Mouse (Mus musculus): Measurements from ENCODE around the gene Pald1. TPM values are rescaled to one million over a fixed set of nuclear protein-coding genes. Genes with fewer than 3 reads are reported as not detected.

Gene Pald1
- polyA plus RNA-seq, 1 experiment from 2014 or later: 10.0 TPM

- Histone ChIP-seq H3K4me2 (ENCODE audit: low read length) (peak overlapping the region; percentile 0; the same call in 1 of the 2 replicates), H3K9me3 (replicated peaks; ENCODE audit: control insufficient read depth, low read length) (no peaks in the 10 kb centered on the region), H3K27me3 (replicated peaks; ENCODE audit: control insufficient read depth, insufficient read depth, low read length) (no peaks in the 10 kb centered on the region), H3K4me3 (ENCODE audit: low read depth, low read length) (no peak overlapping the region), H3K9ac (ENCODE audit: low read length) (no peak overlapping the region), H3K27ac (ENCODE audit: low read depth, low read length) (no peak overlapping the region), H3K36me3 (ENCODE audit: control insufficient read depth, insufficient read depth, low read length) (no peaks in the 10 kb centered on the region), H3K4me1 (ENCODE audit: control insufficient read depth, insufficient read depth, low read length) (peaks cover 16% of the 10 kb centered on the region)
- no peak for ATAC-seq
- peak; percentile 20 for DNase-seq (ENCODE audit: low spot score)
- 9% methylated on average over 9 of the region's 9 CpGs for WGBS
These were observed 3.1 kb downstream of the Pald1 start for GRCm38 (mm10) chr10:61380186-61380585.

GRCm38 (mm10) chr10:61379340-61380040 lies 3.8 kb downstream of the Pald1 start:
- no peak overlapping the region for H3K4me3 ChIP-seq (ENCODE audit: low read depth, low read length)
- no peak overlapping the region for H3K27ac ChIP-seq (ENCODE audit: low read depth, low read length)
- H3K4me2 ChIP-seq (ENCODE audit: low read length): peak overlapping the region; percentile 0; the same call in 1 of the 2 replicates
- peaks cover 16% of the 10 kb centered on the region for H3K4me1 ChIP-seq (ENCODE audit: control insufficient read depth, insufficient read depth, low read length)
- WGBS: 89% methylated on average over 13 of the region's 13 CpGs
- H3K27me3 ChIP-seq (replicated peaks; ENCODE audit: control insufficient read depth, insufficient read depth, low read length): no peaks in the 10 kb centered on the region
- no peak for DNase-seq (ENCODE audit: low spot score)
- no peak for ATAC-seq
- no peaks in the 10 kb centered on the region for H3K36me3 ChIP-seq (ENCODE audit: control insufficient read depth, insufficient read depth, low read length)
- H3K9me3 ChIP-seq (replicated peaks; ENCODE audit: control insufficient read depth, low read length): no peaks in the 10 kb centered on the region
- H3K9ac ChIP-seq (ENCODE audit: low read length): no peak overlapping the region

DNA sequence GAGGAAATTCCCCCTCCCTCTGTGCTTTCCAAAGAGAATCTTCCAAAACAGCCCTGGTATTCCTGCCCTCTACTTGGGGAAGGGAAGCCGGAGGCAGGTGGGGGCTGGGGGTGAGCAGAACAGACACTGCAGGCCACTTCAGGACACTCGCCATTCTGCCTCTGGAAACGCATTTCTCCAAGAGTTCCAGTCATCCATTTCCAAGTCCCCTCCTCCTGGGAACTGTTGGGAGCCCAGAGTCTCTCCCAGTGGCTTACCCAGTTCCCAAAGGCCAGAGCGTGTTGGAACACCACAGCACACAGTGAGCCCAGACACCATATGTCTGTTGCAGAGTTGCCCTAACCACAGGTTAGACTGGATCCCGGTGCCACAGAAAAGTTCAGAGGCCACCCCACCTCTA lies 4.6 kb downstream of the Pald1 start:
- no peak overlapping the region for H3K4me2 ChIP-seq (ENCODE audit: low read length)
- H3K9ac ChIP-seq (ENCODE audit: low read length): no peak overlapping the region
- no peak overlapping the region for H3K27ac ChIP-seq (ENCODE audit: low read depth, low read length)
- no peak for DNase-seq (ENCODE audit: low spot score)
- H3K36me3 ChIP-seq (ENCODE audit: control insufficient read depth, insufficient read depth, low read length): no peaks in the 10 kb centered on the region
- H3K4me1 ChIP-seq (ENCODE audit: control insufficient read depth, insufficient read depth, low read length): peaks cover 12% of the 10 kb centered on the region
- no peaks in the 10 kb centered on the region for H3K27me3 ChIP-seq (replicated peaks; ENCODE audit: control insufficient read depth, insufficient read depth, low read length)
- no peaks in the 10 kb centered on the region for H3K9me3 ChIP-seq (replicated peaks; ENCODE audit: control insufficient read depth, low read length)
- H3K4me3 ChIP-seq (ENCODE audit: low read depth, low read length): no peak overlapping the region
- ATAC-seq: no peak
- 84% methylated on average over 5 of the region's 5 CpGs for WGBS

DNA sequence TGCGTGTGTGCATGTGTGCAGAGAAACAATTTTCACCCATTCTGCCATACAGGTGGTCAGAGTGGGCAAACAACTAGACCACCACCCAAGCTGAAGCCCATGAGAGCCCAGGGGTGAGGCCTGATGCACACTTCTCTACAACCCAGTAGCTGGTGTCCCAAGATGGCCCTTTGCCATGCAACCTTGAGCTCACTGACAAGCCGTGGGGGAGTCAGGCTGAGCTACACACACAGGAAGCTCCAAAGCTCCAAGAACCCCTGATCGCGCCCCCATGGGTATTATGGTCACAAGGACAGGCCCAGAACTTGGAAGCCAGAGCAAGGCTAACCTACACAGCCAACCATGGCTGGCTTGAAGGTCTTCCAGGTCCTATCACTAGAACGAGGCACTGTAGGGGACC lies 5.3 kb downstream of the Pald1 start:
- Histone ChIP-seq H3K9ac (ENCODE audit: low read length) (no peak overlapping the region), H3K4me2 (ENCODE audit: low read length) (no peak overlapping the region), H3K36me3 (ENCODE audit: control insufficient read depth, insufficient read depth, low read length) (no peaks in the 10 kb centered on the region), H3K4me3 (ENCODE audit: low read depth, low read length) (no peak overlapping the region), H3K27me3 (replicated peaks; ENCODE audit: control insufficient read depth, insufficient read depth, low read length) (no peaks in the 10 kb centered on the region), H3K4me1 (ENCODE audit: control insufficient read depth, insufficient read depth, low read length) (peaks cover 12% of the 10 kb centered on the region; the same call in 1 of the 2 replicates), H3K27ac (ENCODE audit: low read depth, low read length) (no peak overlapping the region), H3K9me3 (replicated peaks; ENCODE audit: control insufficient read depth, low read length) (no peaks in the 10 kb centered on the region)
- ATAC-seq: no peak
- no peak for DNase-seq (ENCODE audit: low spot score)
- WGBS: 96% methylated on average over 5 of the region's 5 CpGs

DNA sequence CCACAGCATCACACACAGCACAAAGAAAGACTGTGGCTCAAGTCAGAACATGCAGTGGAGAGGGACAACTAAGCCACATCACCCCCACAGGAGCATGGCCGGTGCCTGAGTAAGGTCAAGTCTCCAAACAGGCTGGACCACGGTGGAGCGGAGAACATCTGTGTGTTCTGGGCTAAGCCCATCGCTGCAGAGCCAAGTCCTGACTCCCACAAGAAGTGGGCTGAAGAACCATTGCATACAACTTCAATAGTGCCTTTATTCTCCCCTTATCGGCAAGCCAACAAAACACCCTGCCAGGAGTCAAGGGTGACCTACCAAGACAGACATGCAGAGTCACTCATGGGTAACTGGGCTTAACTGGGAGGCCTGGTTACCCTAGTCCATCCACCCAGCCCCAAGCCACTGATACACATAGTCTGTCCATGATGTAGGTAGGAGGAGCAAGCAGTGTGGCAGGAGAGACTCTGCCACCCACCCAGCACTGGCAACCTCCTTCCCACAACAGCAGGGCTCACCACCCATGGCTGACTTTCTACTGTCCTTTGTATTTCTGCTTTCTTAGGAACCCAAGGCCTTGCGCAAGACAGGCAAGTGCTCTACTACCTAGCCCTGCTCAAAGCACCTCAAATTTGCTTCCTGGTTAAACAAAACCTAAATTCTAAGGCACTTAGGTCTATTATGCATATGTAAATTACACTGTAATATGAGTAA lies 8.4 kb downstream of the Pald1 start:
- no peak overlapping the region for H3K4me3 ChIP-seq (ENCODE audit: low read depth, low read length)
- WGBS: 76% methylated on average over 6 of the region's 6 CpGs
- no peak overlapping the region for H3K27ac ChIP-seq (ENCODE audit: low read depth, low read length)
- DNase-seq (ENCODE audit: low spot score) (no peak), ATAC-seq (no peak)
- H3K4me2 ChIP-seq (ENCODE audit: low read length): no peak overlapping the region
- H3K4me1 ChIP-seq (ENCODE audit: control insufficient read depth, insufficient read depth, low read length): 0 out of 2 replicates have a peak, but pooled peaks cover 3% of the 10 kb centered on the region
- H3K36me3 ChIP-seq (ENCODE audit: control insufficient read depth, insufficient read depth, low read length): no peaks in the 10 kb centered on the region
- no peaks in the 10 kb centered on the region for H3K9me3 ChIP-seq (replicated peaks; ENCODE audit: control insufficient read depth, low read length)
- no peak overlapping the region for H3K9ac ChIP-seq (ENCODE audit: low read length)
- no peaks in the 10 kb centered on the region for H3K27me3 ChIP-seq (replicated peaks; ENCODE audit: control insufficient read depth, insufficient read depth, low read length)

DNA sequence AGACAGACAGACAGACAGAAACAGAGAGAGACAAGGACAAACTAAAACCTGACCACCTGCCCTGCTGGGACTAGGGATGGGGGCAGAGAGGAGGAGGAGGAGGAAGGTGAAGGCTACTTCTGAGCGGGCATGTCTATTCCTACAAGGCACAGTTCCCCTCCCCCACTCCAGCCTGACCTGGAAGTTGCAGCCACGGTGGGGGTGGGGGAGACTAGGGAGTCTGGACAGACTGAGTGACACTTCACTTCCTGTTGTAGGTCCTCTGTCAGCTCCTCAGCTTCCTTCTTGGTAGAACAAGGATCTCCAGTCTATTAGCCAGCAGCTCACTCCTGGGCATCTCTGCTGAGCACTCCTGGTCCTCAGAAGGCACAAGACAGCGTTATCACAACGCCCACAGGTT lies 9.3 kb downstream of the Pald1 start:
- Histone ChIP-seq H3K4me3 (ENCODE audit: low read depth, low read length) (no peak overlapping the region), H3K36me3 (ENCODE audit: control insufficient read depth, insufficient read depth, low read length) (no peaks in the 10 kb centered on the region), H3K9ac (ENCODE audit: low read length) (no peak overlapping the region), H3K4me2 (ENCODE audit: low read length) (no peak overlapping the region), H3K27me3 (replicated peaks; ENCODE audit: control insufficient read depth, insufficient read depth, low read length) (no peaks in the 10 kb centered on the region), H3K4me1 (ENCODE audit: control insufficient read depth, insufficient read depth, low read length) (0 out of 2 replicates have a peak, but pooled peaks cover 3% of the 10 kb centered on the region), H3K27ac (ENCODE audit: low read depth, low read length) (no peak overlapping the region), H3K9me3 (replicated peaks; ENCODE audit: control insufficient read depth, low read length) (no peaks in the 10 kb centered on the region)
- no peak for ATAC-seq
- DNase-seq (ENCODE audit: low spot score): no peak
- 67% methylated on average over 4 of the region's 4 CpGs for WGBS

DNA sequence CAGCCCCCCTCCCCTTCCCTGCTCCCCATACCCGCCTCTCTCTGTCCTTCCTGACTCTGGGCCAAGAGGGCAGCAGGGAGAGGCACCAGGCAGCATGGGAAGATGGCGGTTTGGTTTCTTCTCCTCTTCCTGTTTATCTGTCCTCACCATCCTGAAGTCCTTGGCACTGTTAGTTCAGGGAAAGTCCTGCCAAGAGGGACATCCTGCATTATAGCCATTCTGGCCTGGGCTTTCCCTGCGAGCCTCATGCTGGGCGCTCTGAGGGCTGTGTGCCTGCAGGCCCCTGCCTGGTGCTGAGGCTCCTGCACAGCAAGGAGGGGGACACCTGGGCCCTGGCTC lies 10.8 kb downstream of the Pald1 start:
- DNase-seq (ENCODE audit: low spot score): no peak

DNA sequence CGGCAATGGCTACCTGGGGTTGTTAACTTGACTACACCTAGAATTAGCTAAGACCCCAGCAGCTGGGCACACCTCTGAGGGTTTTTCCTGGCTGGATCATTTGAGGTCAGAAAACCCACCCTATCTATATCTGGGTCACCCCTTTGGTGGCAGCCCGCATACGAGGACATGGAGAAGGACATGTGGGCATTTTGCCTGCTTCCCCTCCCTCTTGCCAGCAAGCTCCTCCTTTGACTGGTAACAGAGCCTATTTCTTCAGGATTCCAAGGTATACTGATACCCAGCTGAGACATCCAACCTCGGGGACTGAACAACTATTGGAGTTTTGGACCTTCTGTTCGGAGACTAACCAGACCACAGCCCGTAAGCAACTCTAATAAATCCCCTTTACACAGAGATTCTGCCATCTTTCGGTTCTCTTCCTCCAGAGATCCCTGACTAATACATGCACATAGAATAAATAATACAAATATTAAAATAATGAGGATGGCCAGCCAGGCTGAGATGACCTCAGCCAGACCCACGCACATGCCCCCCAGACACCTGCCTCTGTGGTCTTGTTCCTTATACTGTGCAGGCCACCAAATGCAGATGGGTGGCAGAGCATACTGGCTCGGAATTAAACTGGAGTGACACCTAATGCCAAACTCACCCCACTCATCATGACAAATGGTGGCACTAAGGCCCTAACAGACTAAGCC lies 11.3 kb downstream of the Pald1 start:
- DNase-seq (ENCODE audit: low spot score): no peak
- no peak overlapping the region for H3K27ac ChIP-seq (ENCODE audit: low read depth, low read length)
- ATAC-seq: no peak
- H3K9me3 ChIP-seq (replicated peaks; ENCODE audit: control insufficient read depth, low read length): no peaks in the 10 kb centered on the region
- H3K27me3 ChIP-seq (replicated peaks; ENCODE audit: control insufficient read depth, insufficient read depth, low read length): no peaks in the 10 kb centered on the region
- no peak overlapping the region for H3K9ac ChIP-seq (ENCODE audit: low read length)
- H3K4me2 ChIP-seq (ENCODE audit: low read length): no peak overlapping the region
- no peaks in the 10 kb centered on the region for H3K36me3 ChIP-seq (ENCODE audit: control insufficient read depth, insufficient read depth, low read length)
- H3K4me3 ChIP-seq (ENCODE audit: low read depth, low read length): no peak overlapping the region
- H3K4me1 ChIP-seq (ENCODE audit: control insufficient read depth, insufficient read depth, low read length): 0 out of 2 replicates have a peak, but pooled peaks cover 3% of the 10 kb centered on the region
- 84% methylated on average over 9 of the region's 9 CpGs for WGBS

More for the DNA sequence above, 10.8 kb downstream of the Pald1 start:
- Histone ChIP-seq H3K27me3 (replicated peaks; ENCODE audit: control insufficient read depth, insufficient read depth, low read length) (no peaks in the 10 kb centered on the region), H3K4me2 (ENCODE audit: low read length) (no peak overlapping the region), H3K9ac (ENCODE audit: low read length) (no peak overlapping the region; the same call in 1 of the 2 replicates), H3K9me3 (replicated peaks; ENCODE audit: control insufficient read depth, low read length) (no peaks in the 10 kb centered on the region), H3K36me3 (ENCODE audit: control insufficient read depth, insufficient read depth, low read length) (no peaks in the 10 kb centered on the region), H3K4me1 (ENCODE audit: control insufficient read depth, insufficient read depth, low read length) (0 out of 2 replicates have a peak, but pooled peaks cover 3% of the 10 kb centered on the region), H3K27ac (ENCODE audit: low read depth, low read length) (no peak overlapping the region), H3K4me3 (ENCODE audit: low read depth, low read length) (no peak overlapping the region)
- no peak for ATAC-seq
- WGBS: 79% methylated on average over 4 of the region's 4 CpGs

All from forebrain, embryonic 14.5 days (tissue).